Mouse (Mus musculus) liver, adult (tissue): Measurements from ENCODE around the gene She.

Experiments used
- GATA4 ChIP-seq: IDR thresholded peaks from 2 replicates; pipeline ENCODE4 v1.6.1; 2014; ENCODE audit warnings: mild to moderate bottlenecking, low read length; ENCODE audit not compliant: insufficient replicate concordance

She gene

DNA sequence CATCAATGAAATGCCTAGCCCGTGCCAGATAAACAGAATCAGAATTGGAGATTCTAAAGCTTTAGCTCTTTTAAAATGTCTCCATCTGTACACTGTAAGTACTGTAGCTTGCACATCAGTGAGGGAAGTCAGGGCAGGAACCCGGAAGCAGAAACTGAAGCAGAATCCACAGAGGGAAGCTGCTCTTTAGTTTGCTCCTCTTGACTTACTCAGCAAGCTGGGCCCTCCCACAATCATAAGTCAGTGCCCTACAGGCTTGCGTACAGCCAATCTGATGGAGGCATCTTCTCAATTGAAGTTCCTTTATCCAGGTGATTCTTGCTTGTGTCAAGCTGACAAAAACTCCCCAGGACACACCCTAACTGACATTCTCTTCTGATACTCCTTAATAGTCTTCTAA, 24.0 kb upstream of the She start:
- TF ChIP-seq GATA4 = no peak

- TF ChIP-seq GATA4 = no peak
These were observed 23.3 kb upstream of the She start for GRCm38 (mm10) chr3:89807881-89808280.

DNA sequence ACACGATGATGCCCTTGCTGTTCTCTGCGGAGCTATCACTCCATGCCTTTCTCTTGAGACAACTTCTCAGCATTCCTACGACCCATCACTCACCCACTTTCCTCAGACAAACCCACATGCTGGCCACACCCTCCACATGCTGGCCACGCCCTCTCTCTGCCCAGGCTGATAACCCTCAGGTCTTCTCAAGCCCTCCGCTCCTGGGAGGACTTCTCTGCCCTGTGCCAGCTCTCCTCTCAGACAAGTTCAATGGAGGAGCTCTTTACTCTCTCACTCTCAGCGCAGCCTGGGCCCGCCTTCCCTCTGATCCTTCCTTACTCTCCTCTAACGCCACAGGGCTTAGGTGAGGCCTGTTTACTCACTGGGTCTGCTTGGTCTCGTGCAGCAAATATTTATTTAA, 22.5 kb upstream of the She start:
- TF ChIP-seq GATA4 = no peak

DNA sequence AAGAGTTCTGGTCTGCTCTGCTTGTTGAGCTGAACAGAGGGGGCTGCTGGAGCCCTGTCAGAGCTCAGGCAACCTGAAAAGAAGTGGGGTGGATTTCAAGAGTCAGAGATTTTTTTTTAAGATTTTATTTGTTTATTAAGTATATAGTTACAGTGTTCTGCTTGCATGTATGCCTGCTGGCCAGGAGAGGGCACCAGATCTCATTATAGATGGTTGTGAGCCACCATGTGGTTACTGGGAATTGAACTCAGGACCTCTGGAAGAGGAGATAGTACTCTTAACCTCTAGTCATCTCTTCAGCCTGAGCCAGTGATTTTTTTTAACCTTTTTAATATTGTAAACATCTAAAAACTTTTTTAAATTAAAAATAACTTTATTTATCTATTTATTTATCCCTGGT, 20.3 kb upstream of the She start:
- no peak for TF ChIP-seq GATA4

- no peak for TF ChIP-seq GATA4
These were observed 19.0 kb upstream of the She start for GRCm38 (mm10) chr3:89812166-89812565.

DNA sequence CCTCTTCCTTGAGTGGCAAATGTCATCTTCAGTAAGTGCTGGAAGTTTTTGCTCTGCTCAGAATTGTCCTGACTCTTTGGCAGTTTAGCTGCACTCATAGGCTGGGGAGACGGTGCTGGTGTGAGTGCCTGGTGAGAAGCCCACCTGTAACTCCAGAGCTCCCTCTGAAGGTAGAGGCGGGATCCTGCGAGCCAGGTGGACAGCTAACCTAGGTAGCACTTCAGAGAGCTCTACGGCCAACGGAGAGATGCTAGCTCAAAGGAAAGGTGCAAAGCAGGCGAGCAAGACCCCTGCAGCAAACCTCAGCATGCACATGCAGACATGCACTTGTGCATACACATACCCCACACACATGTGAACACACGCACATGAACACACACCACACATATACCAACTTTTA, 17.1 kb upstream of the She start:
- TF ChIP-seq GATA4 = no peak

- TF ChIP-seq GATA4 = no peak
These were observed 14.1 kb upstream of the She start for GRCm38 (mm10) chr3:89817056-89817455.

- no peak for TF ChIP-seq GATA4
These were observed 12.6 kb upstream of the She start for GRCm38 (mm10) chr3:89818605-89819004.

- peak; percentile 34; the same call in 1 of the 2 replicates for TF ChIP-seq GATA4
These were observed 11.3 kb upstream of the She start for GRCm38 (mm10) chr3:89819897-89820296.

DNA sequence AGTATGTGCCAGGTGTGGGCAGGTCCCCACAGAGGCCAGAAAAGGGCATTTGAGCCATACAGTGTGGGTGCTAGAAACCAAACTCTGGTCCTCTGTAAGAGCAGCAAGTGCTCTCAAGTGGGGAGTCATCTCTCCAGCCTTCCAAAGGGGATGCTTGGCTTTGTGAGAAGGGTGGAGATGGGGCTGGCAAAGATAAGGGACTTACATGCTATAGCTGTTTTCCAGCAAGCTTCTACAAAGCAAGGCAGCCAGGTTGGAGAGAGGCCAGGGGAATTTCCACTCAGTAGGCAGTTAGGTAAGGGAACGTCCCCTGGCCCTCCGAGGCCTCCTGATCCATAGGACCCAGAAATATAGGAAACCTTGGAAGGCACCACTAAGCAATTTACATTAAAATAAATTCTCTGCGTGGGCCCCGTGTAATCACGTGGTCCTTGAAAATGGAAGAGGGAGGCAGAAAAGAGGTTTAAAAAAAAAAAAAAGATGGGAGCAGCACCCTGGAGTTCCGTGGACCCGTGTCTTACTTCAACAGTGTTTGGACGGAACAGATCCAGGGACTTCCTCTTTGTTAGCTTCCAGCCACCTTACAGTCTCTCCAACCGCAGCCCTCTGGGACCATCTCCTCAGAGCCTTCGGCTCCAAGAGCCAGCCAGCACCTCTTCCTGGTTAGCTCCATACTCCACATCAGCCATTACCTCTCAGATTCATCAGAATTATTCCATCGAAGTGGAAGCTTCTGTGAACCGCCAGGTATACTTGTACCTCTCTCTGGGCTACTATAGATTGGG, 10.7 kb upstream of the She start:
- TF ChIP-seq GATA4 = no peak

GRCm38 (mm10) chr3:89821096-89821513, 10.1 kb upstream of the She start:
- no peak for TF ChIP-seq GATA4

DNA sequence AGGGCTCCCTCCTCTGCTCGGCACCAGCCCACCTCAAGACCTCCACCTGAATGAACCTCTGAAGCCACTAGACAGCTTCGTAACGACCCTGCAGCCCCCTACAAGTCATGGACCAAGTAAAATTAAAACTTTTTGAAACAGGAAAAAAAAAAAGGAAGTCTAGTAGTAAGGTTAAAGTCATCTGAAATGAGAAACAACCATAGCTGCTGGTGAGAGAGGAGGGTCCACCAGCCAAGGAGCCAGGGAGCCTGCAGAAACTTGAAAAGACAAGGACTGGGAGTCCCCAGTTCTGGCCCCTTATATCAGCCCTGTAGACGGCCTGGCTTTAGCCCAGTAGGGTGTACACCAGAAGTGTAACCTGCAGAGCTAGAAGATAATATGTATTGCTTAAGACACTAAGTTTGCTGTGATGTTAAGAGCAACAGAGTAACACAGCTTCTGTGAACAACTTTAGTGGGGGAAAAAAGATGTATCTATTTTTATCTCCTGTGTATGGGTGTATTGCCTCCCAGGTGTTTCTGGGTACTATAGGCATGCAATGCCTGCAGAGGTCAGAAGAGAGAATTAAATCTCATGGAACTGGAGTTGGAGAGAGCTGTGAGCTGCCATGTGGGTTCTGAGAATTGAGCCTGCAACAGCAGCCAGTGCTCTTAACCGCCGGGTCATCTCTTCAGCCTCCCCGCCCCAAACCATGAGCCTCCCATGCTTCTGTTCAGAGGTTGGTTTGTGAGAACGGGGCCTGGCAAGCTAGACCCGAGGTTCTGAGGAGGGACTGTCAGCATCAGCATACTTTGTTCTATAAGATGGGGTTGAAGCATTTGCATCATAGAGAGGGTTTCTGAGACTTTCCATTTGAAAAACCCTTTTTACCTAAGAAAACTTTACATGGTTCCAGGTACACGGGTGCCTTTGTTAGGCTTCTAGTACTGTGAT, 9.4 kb upstream of the She start:
- TF ChIP-seq GATA4 = no peak

- TF ChIP-seq GATA4 = peak; percentile 49; the same call in 1 of the 2 replicates
These were observed 7.6 kb upstream of the She start for GRCm38 (mm10) chr3:89823594-89823993.

GRCm38 (mm10) chr3:89826295-89826694, 4.9 kb upstream of the She start:
- no peak for TF ChIP-seq GATA4

DNA sequence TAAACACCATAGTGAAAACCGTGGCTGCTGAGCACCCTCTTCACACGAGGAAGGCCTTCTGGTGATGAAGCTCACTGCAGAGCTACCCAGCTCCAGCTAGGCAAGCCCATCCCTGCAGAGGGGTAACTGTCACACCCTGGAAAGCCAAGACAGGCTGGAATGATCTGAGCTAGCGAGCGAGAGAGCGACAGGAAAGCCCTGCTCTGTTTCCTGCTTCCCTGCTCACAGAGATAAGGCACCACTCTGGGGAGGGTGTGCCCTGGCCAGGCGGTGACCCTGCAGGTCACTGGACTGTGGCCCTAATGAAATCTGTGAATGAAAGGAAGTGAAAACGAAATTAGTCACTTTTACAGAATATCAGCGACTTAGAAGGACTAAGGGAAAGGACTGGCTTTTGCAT, 4.2 kb downstream of the She start:
- TF ChIP-seq GATA4 = peak; percentile 97

- no peak for TF ChIP-seq GATA4
These were observed 11.1 kb downstream of the She start for GRCm38 (mm10) chr3:89842258-89842657.
